Mouse (Mus musculus): ENCODE results near the gene Bax. TPM values are rescaled to one million over a fixed set of nuclear protein-coding genes. Genes with fewer than 3 reads are reported as not detected.

The Bax gene
- polyA plus RNA-seq, 1 experiment = 642 TPM

- peaks cover 47% of the 10 kb centered on the region for H3K79me2 ChIP-seq (ENCODE audit: control insufficient read depth, insufficient read depth)
- H3ac ChIP-seq (ENCODE audit: control insufficient read depth, insufficient read length, low read depth) = no peak overlapping the region
- peaks cover 45% of the 10 kb centered on the region for H3K36me3 ChIP-seq (ENCODE audit: control insufficient read depth, insufficient read depth)
- H3K79me3 ChIP-seq (ENCODE audit: low read depth) = peaks cover 22% of the 10 kb centered on the region
- TF ChIP-seq USF1 (IDR thresholded peaks at IDR 0.05; ENCODE audit: low read depth) (no peak), FOSL1 (IDR thresholded peaks at IDR 0.05; ENCODE audit: insufficient read depth, low read length, poor library complexity, severe bottlenecking) (no peak), MYOG (IDR thresholded peaks at IDR 0.05; ENCODE audit: control insufficient read depth, extremely low read depth, insufficient read length) (no peak), CTCF (IDR thresholded peaks at IDR 0.05; ENCODE audit: control insufficient read depth, insufficient read depth, insufficient read length) (no peak), MYOD1 (IDR thresholded peaks at IDR 0.05; ENCODE audit: control insufficient read depth, insufficient read length, low read depth) (no peak), CEBPB (IDR thresholded peaks at IDR 0.05; ENCODE audit: low read depth) (no peak), MAX (IDR thresholded peaks at IDR 0.05) (no peak)
- no peaks in the 10 kb centered on the region for H3K27me3 ChIP-seq (ENCODE audit: control insufficient read depth, insufficient read depth, insufficient read length)
- H3K4me3 ChIP-seq (ENCODE audit: insufficient read depth, poor library complexity, severe bottlenecking) = no peak overlapping the region
Observed at GRCm38 (mm10) chr7:45426556-45426955, 40.1 kb downstream of the Bax start.

- Histone ChIP-seq H3K27me3 (ENCODE audit: control insufficient read depth, insufficient read depth, insufficient read length) (peaks cover 3% of the 10 kb centered on the region), H3K79me2 (ENCODE audit: control insufficient read depth, insufficient read depth) (no peaks in the 10 kb centered on the region), H3K79me3 (ENCODE audit: low read depth) (no peaks in the 10 kb centered on the region), H3ac (ENCODE audit: control insufficient read depth, insufficient read length, low read depth) (no peak overlapping the region), H3K4me3 (ENCODE audit: insufficient read depth, poor library complexity, severe bottlenecking) (no peak overlapping the region), H3K36me3 (ENCODE audit: control insufficient read depth, insufficient read depth) (peaks cover 27% of the 10 kb centered on the region)
- no peak for TF ChIP-seq MAX (IDR thresholded peaks at IDR 0.05)
- TF ChIP-seq CEBPB (IDR thresholded peaks at IDR 0.05; ENCODE audit: low read depth) = no peak
- no peak for TF ChIP-seq FOSL1 (IDR thresholded peaks at IDR 0.05; ENCODE audit: insufficient read depth, low read length, poor library complexity, severe bottlenecking)
- no peak for TF ChIP-seq USF1 (IDR thresholded peaks at IDR 0.05; ENCODE audit: low read depth)
- no peak for TF ChIP-seq MYOG (IDR thresholded peaks at IDR 0.05; ENCODE audit: control insufficient read depth, extremely low read depth, insufficient read length)
Observed at GRCm38 (mm10) chr7:45421194-45421593, 45.5 kb downstream of the Bax start.

- Histone ChIP-seq H3ac (ENCODE audit: control insufficient read depth, insufficient read length, low read depth) (no peak within 1 kb of the TSS), H3K79me2 (ENCODE audit: control insufficient read depth, insufficient read depth) (no peaks in the 10 kb centered on the region), H3K4me3 (ENCODE audit: insufficient read depth, poor library complexity, severe bottlenecking) (no peak within 1 kb of the TSS), H3K36me3 (ENCODE audit: control insufficient read depth, insufficient read depth) (peaks cover 24% of the 10 kb centered on the region), H3K79me3 (ENCODE audit: low read depth) (no peaks in the 10 kb centered on the region), H3K27me3 (ENCODE audit: control insufficient read depth, insufficient read depth, insufficient read length) (peaks cover 6% of the 10 kb centered on the region)
- TF ChIP-seq CEBPB (IDR thresholded peaks at IDR 0.05; ENCODE audit: low read depth) = no peak
- no peak for TF ChIP-seq CTCF (IDR thresholded peaks at IDR 0.05; ENCODE audit: control insufficient read depth, insufficient read depth, insufficient read length)
- TF ChIP-seq MYOD1 (IDR thresholded peaks at IDR 0.05; ENCODE audit: control insufficient read depth, insufficient read length, low read depth) = no peak
- no peak for TF ChIP-seq MYOG (IDR thresholded peaks at IDR 0.05; ENCODE audit: control insufficient read depth, extremely low read depth, insufficient read length)
- TF ChIP-seq USF1 (IDR thresholded peaks at IDR 0.05; ENCODE audit: low read depth) = no peak
- no peak for TF ChIP-seq MAX (IDR thresholded peaks at IDR 0.05)
- TF ChIP-seq FOSL1 (IDR thresholded peaks at IDR 0.05; ENCODE audit: insufficient read depth, low read length, poor library complexity, severe bottlenecking) = no peak
Observed at GRCm38 (mm10) chr7:45420615-45420919, 46.1 kb downstream of the Bax start, which contains the start of gene Lhb. Gene Lhb (plus strand): TSS chr7:45420820.

- peaks cover 8% of the 10 kb centered on the region for H3K27me3 ChIP-seq (ENCODE audit: control insufficient read depth, insufficient read depth, insufficient read length)
- H3K4me3 ChIP-seq (ENCODE audit: insufficient read depth, poor library complexity, severe bottlenecking) = no peak overlapping the region
- H3ac ChIP-seq (ENCODE audit: control insufficient read depth, insufficient read length, low read depth) = no peak overlapping the region
- TF ChIP-seq CEBPB (IDR thresholded peaks at IDR 0.05; ENCODE audit: low read depth) (no peak), CTCF (IDR thresholded peaks at IDR 0.05; ENCODE audit: control insufficient read depth, insufficient read depth, insufficient read length) (no peak), MYOD1 (IDR thresholded peaks at IDR 0.05; ENCODE audit: control insufficient read depth, insufficient read length, low read depth) (no peak), USF1 (IDR thresholded peaks at IDR 0.05; ENCODE audit: low read depth) (no peak), FOSL1 (IDR thresholded peaks at IDR 0.05; ENCODE audit: insufficient read depth, low read length, poor library complexity, severe bottlenecking) (no peak), MYOG (IDR thresholded peaks at IDR 0.05; ENCODE audit: control insufficient read depth, extremely low read depth, insufficient read length) (no peak), MAX (IDR thresholded peaks at IDR 0.05) (no peak)
- peaks cover 19% of the 10 kb centered on the region for H3K36me3 ChIP-seq (ENCODE audit: control insufficient read depth, insufficient read depth)
- no peaks in the 10 kb centered on the region for H3K79me2 ChIP-seq (ENCODE audit: control insufficient read depth, insufficient read depth)
- H3K79me3 ChIP-seq (ENCODE audit: low read depth) = no peaks in the 10 kb centered on the region
Observed at GRCm38 (mm10) chr7:45419859-45420614, 46.7 kb downstream of the Bax start.

GRCm38 (mm10) chr7:45417962-45418492 lies 48.7 kb downstream of the Bax start:
- no peaks in the 10 kb centered on the region for H3K79me2 ChIP-seq (ENCODE audit: control insufficient read depth, insufficient read depth)
- no peak overlapping the region for H3K4me3 ChIP-seq (ENCODE audit: insufficient read depth, poor library complexity, severe bottlenecking)
- no peak for TF ChIP-seq CEBPB (IDR thresholded peaks at IDR 0.05; ENCODE audit: low read depth)
- TF ChIP-seq MAX (IDR thresholded peaks at IDR 0.05) = no peak
- TF ChIP-seq CTCF (IDR thresholded peaks at IDR 0.05; ENCODE audit: control insufficient read depth, insufficient read depth, insufficient read length) = no peak
- no peak for TF ChIP-seq USF1 (IDR thresholded peaks at IDR 0.05; ENCODE audit: low read depth)
- no peak for TF ChIP-seq MYOD1 (IDR thresholded peaks at IDR 0.05; ENCODE audit: control insufficient read depth, insufficient read length, low read depth)
- no peak for TF ChIP-seq MYOG (IDR thresholded peaks at IDR 0.05; ENCODE audit: control insufficient read depth, extremely low read depth, insufficient read length)
- no peak for TF ChIP-seq FOSL1 (IDR thresholded peaks at IDR 0.05; ENCODE audit: insufficient read depth, low read length, poor library complexity, severe bottlenecking)
- H3K79me3 ChIP-seq (ENCODE audit: low read depth) = no peaks in the 10 kb centered on the region
- peaks cover 10% of the 10 kb centered on the region for H3K36me3 ChIP-seq (ENCODE audit: control insufficient read depth, insufficient read depth)
- peaks cover 12% of the 10 kb centered on the region for H3K27me3 ChIP-seq (ENCODE audit: control insufficient read depth, insufficient read depth, insufficient read length)
- no peak overlapping the region for H3ac ChIP-seq (ENCODE audit: control insufficient read depth, insufficient read length, low read depth)

All from C2C12 (cell line).